Mouse (Mus musculus) heart, embryonic 11.5 days (tissue): ENCODE measurements around the gene Dbndd2. TPM values are rescaled to one million over a fixed set of nuclear protein-coding genes. Genes with fewer than 3 reads are reported as not detected.

ENCODE experiments used
- ATAC-seq: fragments of 200-750 bp; cut with Nextera tagmentation; replicated peaks from 2 replicates; pipeline ENCODE4 v1.8.0; 2017; ENCODE audit warnings: moderate library complexity; ENCODE audit not compliant: insufficient number of reproducible peaks, low FRiP score, low TSS enrichment
- H3K27ac ChIP-seq: fragments of 300-500 bp; sonication (generic); 2 replicates; pipeline ENCODE4 v1.5.1; 2014; ENCODE audit warnings: mild to moderate bottlenecking, low read depth, low read length
- H3K27me3 ChIP-seq: fragments of 300-500 bp; sonication (generic); 2 replicates; pipeline ENCODE4 v1.6.1; 2014; ENCODE audit warnings: mild to moderate bottlenecking, low read length, mixed read lengths; ENCODE audit not compliant: control insufficient read depth, insufficient read depth
- H3K36me3 ChIP-seq: fragments of 300-500 bp; sonication (generic); 2 replicates; pipeline ENCODE4 v1.6.1; 2014; ENCODE audit warnings: mild to moderate bottlenecking, low read length, moderate library complexity, mixed read lengths; ENCODE audit not compliant: control insufficient read depth, insufficient read depth
- H3K4me1 ChIP-seq: fragments of 300-500 bp; sonication (generic); 2 replicates; pipeline ENCODE4 v1.6.1; 2014; ENCODE audit warnings: low read length; ENCODE audit not compliant: control insufficient read depth, insufficient read depth
- H3K4me2 ChIP-seq: fragments of 300-500 bp; sonication (generic); 2 replicates; pipeline ENCODE4 v1.6.1; 2014; ENCODE audit warnings: mild to moderate bottlenecking, moderate library complexity
- H3K4me3 ChIP-seq: fragments of 300-500 bp; sonication (generic); 2 replicates; pipeline ENCODE4 v1.5.1; 2014; ENCODE audit warnings: low read depth, low read length
- H3K9ac ChIP-seq: fragments of 300-500 bp; sonication (generic); 2 replicates; pipeline ENCODE4 v1.6.1; 2014; ENCODE audit warnings: mild to moderate bottlenecking, low read depth, low read length, moderate library complexity
- H3K9me3 ChIP-seq: fragments of 300-500 bp; sonication (generic); replicated peaks from 2 replicates; pipeline ENCODE4 v1.6.1; 2016; ENCODE audit warnings: low read length; ENCODE audit not compliant: control insufficient read depth
- WGBS: fragments of 180-500 bp; shearing (Covaris S2); extraction: QIAGEN DNeasy Blood & Tissue Kit; methylation state at CpG from one replicate; pipeline ENCODE4 v1.1.7; 2014; ENCODE audit not compliant: insufficient replicate concordance; 5-methylcytosine and 5-hydroxymethylcytosine counted together
- polyA plus RNA-seq: library from polyadenylated mRNA; unstranded; fragments of >200 nt; fragmentation: Nextera tagmentation; extraction: Ambion mirVana; gene quantifications from 2 replicates; pipeline ENCODE4 v1.2.1, GENCODE M21; 2014

Dbndd2 gene
- polyA plus RNA-seq, 1 experiment from 2014 or later = 16.5 TPM

DNA sequence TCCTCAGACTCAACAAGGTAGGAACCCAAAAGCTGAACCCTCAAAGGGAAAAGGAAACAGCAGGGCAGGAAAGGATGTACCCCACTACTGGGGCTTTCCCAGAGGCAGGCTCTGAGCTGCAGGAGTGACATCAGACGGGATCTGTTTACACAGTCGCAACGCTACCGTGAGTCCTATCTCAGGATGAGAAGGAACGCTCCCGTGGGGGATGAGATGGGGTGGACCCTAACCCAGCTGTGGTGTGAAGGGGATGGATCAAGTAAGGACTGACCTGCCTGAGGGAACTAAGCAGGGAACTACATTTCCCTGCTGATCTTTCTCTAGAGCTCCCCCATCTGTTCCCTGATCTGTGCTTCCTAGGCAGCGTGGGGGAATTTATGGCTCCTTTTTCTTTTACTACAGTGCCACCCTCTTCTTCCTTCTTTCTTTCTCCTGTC is 29.0 kb upstream of the Dbndd2 start, which contains the start of gene Sys1:
Gene Sys1, plus strand, starts transcription at position 101 of the 437 bp plus-strand sequence.
- H3K27me3 ChIP-seq = no peaks in the 10 kb centered on the region
- H3K27ac ChIP-seq = no peak within 1 kb of the TSS
- H3K9me3 ChIP-seq = no peaks in the 10 kb centered on the region
- peaks cover 25% of the 10 kb centered on the region for H3K4me1 ChIP-seq
- peak within 1 kb of the TSS; percentile 8; the same call in 1 of the 2 replicates for H3K4me3 ChIP-seq
- H3K36me3 ChIP-seq = no peaks in the 10 kb centered on the region
- peak within 1 kb of the TSS; percentile 39 for H3K9ac ChIP-seq
- under 1% methylated on average over 7 of the region's 7 CpGs for WGBS
- peak within 1 kb of the TSS; percentile 52 for H3K4me2 ChIP-seq
- no peak for ATAC-seq

DNA sequence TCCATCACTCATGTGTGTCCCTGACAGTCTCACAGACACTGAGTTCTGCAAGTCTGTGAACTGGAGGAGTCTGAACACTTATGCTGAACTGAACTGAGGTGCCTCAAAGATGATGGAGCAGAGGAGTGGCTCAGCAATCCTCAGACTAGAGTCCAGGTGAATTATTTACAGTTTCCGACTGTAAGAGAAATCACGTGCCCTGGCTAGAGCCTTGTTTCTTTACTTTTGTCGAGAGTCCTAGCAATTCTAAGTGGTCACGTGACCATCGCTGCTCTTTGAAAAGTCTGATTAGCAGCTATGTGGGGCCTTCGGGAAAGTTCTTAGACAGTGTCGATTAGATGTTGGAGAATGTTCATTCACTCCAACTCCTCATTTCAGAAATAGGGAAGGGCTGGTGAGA is 28.0 kb upstream of the Dbndd2 start:
- H3K9ac ChIP-seq = no peak overlapping the region
- H3K4me1 ChIP-seq = peaks cover 22% of the 10 kb centered on the region
- H3K27ac ChIP-seq = no peak overlapping the region
- H3K27me3 ChIP-seq = no peaks in the 10 kb centered on the region
- H3K4me2 ChIP-seq = no peak overlapping the region
- no peak for ATAC-seq
- no peaks in the 10 kb centered on the region for H3K9me3 ChIP-seq
- no peak overlapping the region for H3K4me3 ChIP-seq
- WGBS = 59% methylated on average over 7 of the region's 7 CpGs
- no peaks in the 10 kb centered on the region for H3K36me3 ChIP-seq

DNA sequence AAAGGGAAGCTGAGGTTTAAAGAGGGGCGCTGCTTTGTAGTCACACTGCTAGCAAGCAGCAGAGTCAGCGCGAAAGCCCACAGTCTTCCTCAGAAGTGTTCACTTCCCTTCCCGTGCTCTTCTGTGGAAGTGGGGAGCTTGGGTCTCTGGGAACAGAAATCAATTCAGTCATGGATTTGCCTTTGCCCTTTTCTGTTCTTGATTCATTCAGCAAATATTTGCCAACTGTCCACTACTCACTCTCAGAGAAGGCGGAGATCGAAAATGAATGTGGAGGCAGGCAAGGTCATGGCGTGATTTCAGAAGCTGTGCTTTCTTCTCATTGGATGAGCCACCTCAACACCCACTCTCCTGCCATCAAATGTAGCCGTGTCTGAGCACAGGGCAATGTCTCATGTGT is 27.4 kb upstream of the Dbndd2 start:
- Histone ChIP-seq H3K27ac (no peak overlapping the region), H3K4me2 (no peak overlapping the region), H3K27me3 (no peaks in the 10 kb centered on the region), H3K4me3 (no peak overlapping the region), H3K9me3 (no peaks in the 10 kb centered on the region), H3K4me1 (peaks cover 21% of the 10 kb centered on the region), H3K36me3 (no peaks in the 10 kb centered on the region), H3K9ac (no peak overlapping the region)
- 82% methylated on average over 8 of the region's 8 CpGs for WGBS
- ATAC-seq = no peak

DNA sequence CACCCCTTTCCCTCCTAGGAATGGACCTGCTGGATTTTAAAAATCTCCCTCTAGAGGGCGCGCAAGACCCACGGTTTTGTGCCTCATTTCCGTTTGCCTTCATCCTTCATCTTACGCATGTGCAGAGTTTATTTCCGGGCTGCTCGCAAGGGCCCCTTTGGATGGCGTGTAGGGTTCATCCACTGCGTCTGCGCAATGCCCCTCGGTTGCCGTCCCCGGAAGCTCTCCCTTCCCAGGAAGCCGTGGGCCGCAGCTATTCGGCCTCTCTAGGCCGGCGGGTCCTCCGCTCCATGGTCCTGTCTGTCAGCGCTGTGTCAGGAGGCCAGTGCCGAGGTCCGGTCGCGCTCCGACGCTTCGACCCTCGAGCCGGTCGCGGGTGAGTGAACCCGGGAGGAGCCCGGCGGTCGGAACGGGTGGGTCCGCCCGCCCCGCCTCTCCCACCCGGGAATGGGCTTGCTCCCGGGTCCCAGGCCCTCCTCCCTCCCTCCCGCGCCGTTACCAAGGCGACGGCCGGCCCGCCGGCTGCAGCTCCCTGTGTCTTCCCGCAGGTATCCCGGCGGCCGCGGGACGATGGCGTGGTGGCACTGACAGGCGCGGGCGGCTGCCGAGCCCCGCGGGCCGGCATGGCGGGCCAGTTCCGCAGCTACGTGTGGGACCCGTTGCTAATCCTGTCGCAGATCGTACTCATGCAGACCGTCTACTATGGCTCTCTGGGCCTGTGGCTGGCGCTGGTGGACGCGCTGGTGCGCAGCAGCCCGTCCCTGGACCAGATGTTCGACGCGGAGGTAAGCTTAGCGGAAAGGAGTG is 25.0 kb upstream of the Dbndd2 start, which contains the start of gene Gm20458:
Gene Gm20458, plus strand, starts transcription at position 223 of the 807 bp plus-strand sequence.
- H3K27me3 ChIP-seq = no peaks in the 10 kb centered on the region
- H3K9ac ChIP-seq = peak within 1 kb of the TSS; percentile 81
- peak within 1 kb of the TSS; percentile 92 for H3K4me3 ChIP-seq
- H3K36me3 ChIP-seq = peaks cover 4% of the 10 kb centered on the region
- peak within 1 kb of the TSS; percentile 89 for H3K4me2 ChIP-seq
- under 1% methylated on average over 72 of the region's 79 CpGs for WGBS
- H3K4me1 ChIP-seq = peaks cover 15% of the 10 kb centered on the region
- H3K9me3 ChIP-seq = no peaks in the 10 kb centered on the region
- ATAC-seq = peak; percentile 95
- peak within 1 kb of the TSS; percentile 83 for H3K27ac ChIP-seq

DNA sequence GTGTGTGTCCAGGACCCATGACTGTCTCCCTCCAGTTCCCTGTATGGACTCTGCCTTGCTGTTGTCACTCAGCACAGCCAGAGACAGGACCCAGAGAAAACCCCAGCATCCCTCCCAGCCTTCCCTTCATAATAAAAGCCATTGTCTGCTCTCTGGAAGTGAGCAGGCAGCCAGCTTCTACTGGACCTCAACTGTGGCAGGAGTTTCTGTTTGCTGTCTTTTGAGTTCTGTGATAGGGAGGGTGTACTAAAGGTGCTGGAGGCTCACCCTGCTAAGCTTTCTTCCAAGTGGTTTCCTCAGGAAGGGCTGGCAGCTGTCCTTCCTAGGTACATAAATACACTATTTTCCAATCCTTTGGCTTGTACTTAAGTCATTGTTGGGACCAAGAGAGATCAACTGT is 20.7 kb upstream of the Dbndd2 start:
- no peak for ATAC-seq
- Histone ChIP-seq H3K27me3 (no peaks in the 10 kb centered on the region), H3K9me3 (no peaks in the 10 kb centered on the region), H3K4me3 (no peak overlapping the region), H3K4me2 (no peak overlapping the region), H3K27ac (no peak overlapping the region), H3K4me1 (peaks cover 9% of the 10 kb centered on the region), H3K9ac (no peak overlapping the region), H3K36me3 (peaks cover 4% of the 10 kb centered on the region)

DNA sequence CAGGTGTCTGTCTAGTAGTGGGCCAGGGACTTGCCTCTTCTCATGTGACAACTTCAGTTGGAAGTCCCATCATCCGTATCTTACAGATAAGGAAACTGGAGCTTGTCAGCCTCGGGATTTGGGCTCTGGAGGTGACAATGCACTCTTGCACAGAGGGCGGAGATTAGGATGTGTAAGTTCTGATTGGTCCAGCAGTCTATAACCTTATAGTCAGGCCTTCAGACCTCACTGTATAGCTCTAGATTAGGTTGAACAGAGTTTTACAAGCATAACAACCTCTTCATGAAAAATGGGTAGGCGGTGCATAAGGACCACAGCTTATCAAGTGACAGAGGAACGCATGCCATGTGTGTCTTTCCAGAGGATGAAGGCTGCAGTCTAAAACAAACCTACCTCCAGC is 19.1 kb upstream of the Dbndd2 start:
- Histone ChIP-seq H3K9me3 (no peaks in the 10 kb centered on the region), H3K4me1 (peaks cover 6% of the 10 kb centered on the region), H3K4me2 (no peak overlapping the region), H3K9ac (no peak overlapping the region), H3K27ac (no peak overlapping the region), H3K27me3 (no peaks in the 10 kb centered on the region), H3K36me3 (peaks cover 4% of the 10 kb centered on the region), H3K4me3 (no peak overlapping the region)
- ATAC-seq = no peak
- whole genome bisulfite sequencing = 62% methylated on average over 5 of the region's 5 CpGs

DNA sequence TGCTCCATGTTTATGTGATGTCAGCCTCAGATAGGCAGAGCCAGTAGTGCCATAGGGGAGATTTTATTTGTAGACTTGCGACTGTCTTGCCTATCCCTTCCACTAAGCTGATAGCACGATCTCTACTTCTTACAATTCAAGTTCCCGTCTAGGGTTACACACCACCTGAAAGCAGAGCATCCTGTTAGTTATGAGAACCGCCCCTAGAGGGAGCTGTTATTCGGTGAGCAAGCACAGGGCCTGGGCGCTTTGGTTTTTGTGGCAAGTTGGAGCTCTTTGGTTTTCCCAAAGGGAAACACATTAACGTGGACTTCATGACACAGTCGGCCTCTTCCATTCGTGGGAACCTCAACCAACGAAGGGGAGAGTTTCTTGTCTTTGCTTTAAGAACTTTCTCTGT is 15.7 kb upstream of the Dbndd2 start:
- Histone ChIP-seq H3K9me3 (no peaks in the 10 kb centered on the region), H3K4me3 (no peak overlapping the region), H3K4me1 (no peaks in the 10 kb centered on the region), H3K36me3 (no peaks in the 10 kb centered on the region; the same call in 1 of the 2 replicates), H3K27me3 (no peaks in the 10 kb centered on the region), H3K4me2 (no peak overlapping the region), H3K9ac (no peak overlapping the region), H3K27ac (no peak overlapping the region)
- ATAC-seq = no peak
- 28% methylated on average over 10 of the region's 10 CpGs for WGBS

DNA sequence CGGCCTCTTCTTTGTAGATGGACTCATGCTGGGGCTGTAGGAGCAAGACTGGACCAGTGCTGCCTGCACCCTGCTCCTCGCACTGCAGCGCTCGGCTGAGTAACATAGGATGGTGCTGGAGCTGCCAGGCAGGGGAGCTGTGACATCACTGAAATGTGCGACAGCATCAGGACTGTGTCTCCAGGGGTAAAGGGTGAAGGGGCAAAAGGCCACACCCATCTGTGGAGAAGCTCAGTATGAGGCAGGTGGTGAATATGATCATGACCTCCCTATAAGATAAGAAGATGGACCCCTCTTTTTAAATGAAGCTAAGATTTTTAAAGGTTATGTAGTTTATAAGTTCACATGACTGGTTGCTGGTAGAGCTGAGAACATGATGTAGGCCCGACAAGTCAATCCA is 12.3 kb upstream of the Dbndd2 start, which contains the start of gene Trp53tg5:
Gene Trp53tg5, minus strand, starts transcription at position 101 of the 400 bp plus-strand sequence.
- H3K4me2 ChIP-seq = no peak within 1 kb of the TSS
- H3K9ac ChIP-seq = peak within 1 kb of the TSS; percentile 22; the same call in 1 of the 2 replicates
- no peaks in the 10 kb centered on the region for H3K9me3 ChIP-seq
- WGBS = 83% methylated on average over 6 of the region's 6 CpGs
- H3K36me3 ChIP-seq = no peaks in the 10 kb centered on the region
- 0 out of 2 replicates have a peak, but pooled peaks have one; percentile 7 for ATAC-seq
- H3K4me3 ChIP-seq = no peak within 1 kb of the TSS
- no peaks in the 10 kb centered on the region for H3K4me1 ChIP-seq
- H3K27ac ChIP-seq = no peak within 1 kb of the TSS
- H3K27me3 ChIP-seq = no peaks in the 10 kb centered on the region
